Mouse (Mus musculus): Measurements from ENCODE around the gene Grk2. TPM values are rescaled to one million over a fixed set of nuclear protein-coding genes. Genes with fewer than 3 reads are reported as not detected.

The Grk2 gene
- polyA plus RNA-seq, 1 experiment from 2014 or later: 13.9 TPM

- H3K9me3 ChIP-seq (ENCODE audit: low read length): no peaks in the 10 kb centered on the region
- DNase-seq (ENCODE audit: low spot score): no peak
- TF ChIP-seq CTCF (IDR thresholded peaks at IDR 0.05) (no peak), EP300 (IDR thresholded peaks at IDR 0.05) (no peak)
- H3K4me1 ChIP-seq (ENCODE audit: insufficient read depth, low read depth, low read length): peaks cover 10% of the 10 kb centered on the region
- H3K4me2 ChIP-seq (replicated peaks; ENCODE audit: low read depth, low read length): no peak overlapping the region
- H3K4me3 ChIP-seq (ENCODE audit: low read depth, low read length): no peak overlapping the region
- WGBS: 92% methylated on average over 4 of the region's 4 CpGs
- H3K27me3 ChIP-seq (replicated peaks; ENCODE audit: insufficient read depth, low read length): no peaks in the 10 kb centered on the region
- H3K27ac ChIP-seq (ENCODE audit: low read length): no peak overlapping the region
- H3K9ac ChIP-seq (replicated peaks; ENCODE audit: low read depth): no peak overlapping the region
- H3K36me3 ChIP-seq (ENCODE audit: insufficient read depth, low read length): no peaks in the 10 kb centered on the region
- no peak for ATAC-seq
Observed at GRCm38 (mm10) chr19:4309302-4309701, 3.3 kb upstream of the Grk2 start.

GRCm38 (mm10) chr19:4305491-4306189, 382 bp downstream of the Grk2 start:
- H3K4me2 ChIP-seq (replicated peaks; ENCODE audit: low read depth, low read length): peak overlapping the region; percentile 81
- TF ChIP-seq CTCF (IDR thresholded peaks at IDR 0.05) (no peak), EP300 (IDR thresholded peaks at IDR 0.05) (no peak)
- H3K36me3 ChIP-seq (ENCODE audit: insufficient read depth, low read length): no peaks in the 10 kb centered on the region
- under 1% methylated on average over 37 of the region's 68 CpGs for WGBS
- H3K4me1 ChIP-seq (ENCODE audit: insufficient read depth, low read depth, low read length): peaks cover 40% of the 10 kb centered on the region
- H3K27me3 ChIP-seq (replicated peaks; ENCODE audit: insufficient read depth, low read length): no peaks in the 10 kb centered on the region
- peak; percentile 80 for ATAC-seq
- no peaks in the 10 kb centered on the region for H3K9me3 ChIP-seq (ENCODE audit: low read length)
- peak overlapping the region; percentile 90 for H3K9ac ChIP-seq (replicated peaks; ENCODE audit: low read depth)
- DNase-seq (ENCODE audit: low spot score): peak; percentile 66
- H3K27ac ChIP-seq (ENCODE audit: low read length): peak overlapping the region; percentile 89
- H3K4me3 ChIP-seq (ENCODE audit: low read depth, low read length): peak overlapping the region; percentile 80

- 24% methylated on average over 4 of the region's 4 CpGs for WGBS
- ATAC-seq: no peak
- H3K4me1 ChIP-seq (ENCODE audit: insufficient read depth, low read depth, low read length): peaks cover 46% of the 10 kb centered on the region
- no peaks in the 10 kb centered on the region for H3K27me3 ChIP-seq (replicated peaks; ENCODE audit: insufficient read depth, low read length)
- no peaks in the 10 kb centered on the region for H3K9me3 ChIP-seq (ENCODE audit: low read length)
- peak; percentile 30 for DNase-seq (ENCODE audit: low spot score)
- H3K4me2 ChIP-seq (replicated peaks; ENCODE audit: low read depth, low read length): peak overlapping the region; percentile 81
- peak overlapping the region; percentile 43; the same call in 1 of the 2 replicates for H3K27ac ChIP-seq (ENCODE audit: low read length)
- H3K4me3 ChIP-seq (ENCODE audit: low read depth, low read length): peak overlapping the region; percentile 80
- no peaks in the 10 kb centered on the region for H3K36me3 ChIP-seq (ENCODE audit: insufficient read depth, low read length)
- no peak for TF ChIP-seq CTCF (IDR thresholded peaks at IDR 0.05)
- no peak for TF ChIP-seq EP300 (IDR thresholded peaks at IDR 0.05)
- peak overlapping the region; percentile 90 for H3K9ac ChIP-seq (replicated peaks; ENCODE audit: low read depth)
Observed at GRCm38 (mm10) chr19:4304871-4305321, 1.1 kb downstream of the Grk2 start.

GRCm38 (mm10) chr19:4304251-4304821, 1.7 kb downstream of the Grk2 start:
- DNase-seq (ENCODE audit: low spot score) (peak; percentile 39), ATAC-seq (no peak)
- Histone ChIP-seq H3K27me3 (replicated peaks; ENCODE audit: insufficient read depth, low read length) (no peaks in the 10 kb centered on the region), H3K4me3 (ENCODE audit: low read depth, low read length) (peak overlapping the region; percentile 80), H3K4me1 (ENCODE audit: insufficient read depth, low read depth, low read length) (peaks cover 51% of the 10 kb centered on the region), H3K27ac (ENCODE audit: low read length) (peak overlapping the region; percentile 43; the same call in 1 of the 2 replicates), H3K4me2 (replicated peaks; ENCODE audit: low read depth, low read length) (peak overlapping the region; percentile 81), H3K36me3 (ENCODE audit: insufficient read depth, low read length) (no peaks in the 10 kb centered on the region), H3K9me3 (ENCODE audit: low read length) (no peaks in the 10 kb centered on the region), H3K9ac (replicated peaks; ENCODE audit: low read depth) (peak overlapping the region; percentile 90; the same call in 1 of the 2 replicates)
- TF ChIP-seq EP300 (IDR thresholded peaks at IDR 0.05) (no peak), CTCF (IDR thresholded peaks at IDR 0.05) (0 out of 2 replicates have a peak, but pooled peaks have one; percentile 8)
- 46% methylated on average over 5 of the region's 5 CpGs for WGBS

- Histone ChIP-seq H3K9me3 (ENCODE audit: low read length) (no peaks in the 10 kb centered on the region), H3K9ac (replicated peaks; ENCODE audit: low read depth) (no peak overlapping the region), H3K27me3 (replicated peaks; ENCODE audit: insufficient read depth, low read length) (no peaks in the 10 kb centered on the region), H3K27ac (ENCODE audit: low read length) (no peak overlapping the region), H3K36me3 (ENCODE audit: insufficient read depth, low read length) (no peaks in the 10 kb centered on the region), H3K4me3 (ENCODE audit: low read depth, low read length) (no peak overlapping the region), H3K4me2 (replicated peaks; ENCODE audit: low read depth, low read length) (peak overlapping the region; percentile 81; the same call in 1 of the 2 replicates), H3K4me1 (ENCODE audit: insufficient read depth, low read depth, low read length) (peaks cover 51% of the 10 kb centered on the region)
- TF ChIP-seq EP300 (IDR thresholded peaks at IDR 0.05): no peak
- no peak for TF ChIP-seq CTCF (IDR thresholded peaks at IDR 0.05)
- ATAC-seq: no peak
- no peak for DNase-seq (ENCODE audit: low spot score)
- WGBS: 82% methylated on average over 5 of the region's 5 CpGs
Observed at GRCm38 (mm10) chr19:4303640-4303995, 2.4 kb downstream of the Grk2 start.

- no peaks in the 10 kb centered on the region for H3K27me3 ChIP-seq (replicated peaks; ENCODE audit: insufficient read depth, low read length)
- 56% methylated on average over 7 of the region's 7 CpGs for WGBS
- TF ChIP-seq CTCF (IDR thresholded peaks at IDR 0.05): no peak
- no peak for TF ChIP-seq EP300 (IDR thresholded peaks at IDR 0.05)
- H3K4me3 ChIP-seq (ENCODE audit: low read depth, low read length): no peak overlapping the region
- no peaks in the 10 kb centered on the region for H3K36me3 ChIP-seq (ENCODE audit: insufficient read depth, low read length)
- ATAC-seq (no peak), DNase-seq (ENCODE audit: low spot score) (no peak)
- 0 out of 2 replicates have a peak overlapping the region, but pooled peaks have one; percentile 5 for H3K9ac ChIP-seq (replicated peaks; ENCODE audit: low read depth)
- H3K27ac ChIP-seq (ENCODE audit: low read length): peak overlapping the region; percentile 51; the same call in 1 of the 2 replicates
- H3K4me2 ChIP-seq (replicated peaks; ENCODE audit: low read depth, low read length): peak overlapping the region; percentile 11; the same call in 1 of the 2 replicates
- H3K4me1 ChIP-seq (ENCODE audit: insufficient read depth, low read depth, low read length): peaks cover 53% of the 10 kb centered on the region
- no peaks in the 10 kb centered on the region for H3K9me3 ChIP-seq (ENCODE audit: low read length)
Observed at GRCm38 (mm10) chr19:4302936-4303639, 2.9 kb downstream of the Grk2 start.
